Mouse (Mus musculus) spleen, adult 2 months (tissue): Measurements from ENCODE around the gene Gm10803. TPM values are rescaled to one million over a fixed set of nuclear protein-coding genes. Genes with fewer than 3 reads are reported as not detected.

Experiments used
- DNase-seq, 2 experiments: peaks; one replicate each; pipeline versions ENCODE4 v3.0.0 to v3.0.0-alpha.2; 2012 to 2021; ENCODE audit warnings: low spot score in 2 of 2, low read depth in 1 of 2
- H3K27ac ChIP-seq: fragments of 200-500 bp; 2 replicates; pipeline ENCODE4 v1.5.1; 2012; ENCODE audit warnings: low read length, inconsistent platforms; ENCODE audit not compliant: insufficient read depth
- H3K27me3 ChIP-seq: fragments of 200-500 bp; 2 replicates; pipeline ENCODE4 v1.6.1; 2012; ENCODE audit warnings: mild to moderate bottlenecking, moderate library complexity, low read length, inconsistent platforms; ENCODE audit not compliant: control insufficient read depth, insufficient read depth
- H3K36me3 ChIP-seq: fragments of 200-500 bp; 2 replicates; pipeline ENCODE4 v1.6.1; 2012; ENCODE audit warnings: mild to moderate bottlenecking, low read length, inconsistent platforms; ENCODE audit not compliant: control insufficient read depth, insufficient read depth
- H3K4me1 ChIP-seq: fragments of 200-500 bp; 2 replicates; pipeline ENCODE4 v1.6.1; 2011; ENCODE audit warnings: inconsistent platforms; ENCODE audit not compliant: control insufficient read depth, insufficient read depth, insufficient read length
- H3K4me3 ChIP-seq: fragments of 200-500 bp; 2 replicates; pipeline ENCODE4 v1.5.1; 2011; ENCODE audit warnings: mild to moderate bottlenecking, inconsistent platforms; ENCODE audit not compliant: insufficient read depth, insufficient read length; ENCODE audit errors: extremely low read depth
- CTCF ChIP-seq: fragments of 200-500 bp; IDR thresholded peaks from 2 replicates; pipeline ENCODE4 v1.5.1; 2011; ENCODE audit warnings: mild to moderate bottlenecking, inconsistent platforms; ENCODE audit not compliant: insufficient read depth, insufficient read length, insufficient replicate concordance; ENCODE audit errors: extremely low read depth
- POLR2A ChIP-seq: fragments of 200-500 bp; IDR thresholded peaks from 2 replicates; pipeline ENCODE4 v1.6.1; 2011; ENCODE audit warnings: low read depth, low read length, inconsistent platforms
- WGBS: fragments of 180-500 bp; shearing (Covaris S2); methylation state at CpG from one replicate; pipeline ENCODE4 v1.1.7; 2018; 5-methylcytosine and 5-hydroxymethylcytosine counted together
- polyA plus RNA-seq: library from polyadenylated mRNA; depleted of rRNA; stranded (reverse); fragments of >200 nt; gene quantifications from 2 replicates; pipeline ENCODE4 v1.2.3, GENCODE M21; 2012

Gene Gm10803
- polyA plus RNA-seq, 1 experiment: not detected

- WGBS: 75% methylated on average over 10 of the region's 10 CpGs
- DNase-seq: no peak
- Histone ChIP-seq H3K4me3 (no peak overlapping the region), H3K36me3 (no peaks in the 10 kb centered on the region), H3K4me1 (no peaks in the 10 kb centered on the region), H3K27ac (no peak overlapping the region), H3K27me3 (no peaks in the 10 kb centered on the region)
- TF ChIP-seq CTCF (no peak), POLR2A (no peak)
Measured at GRCm38 (mm10) chr2:93552676-93553521, 7.5 kb upstream of the Gm10803 start.

GRCm38 (mm10) chr2:93553905-93554304, 6.5 kb upstream of the Gm10803 start:
- no peak overlapping the region for H3K27ac ChIP-seq
- WGBS: 64% methylated on average over 5 of the region's 5 CpGs
- no peaks in the 10 kb centered on the region for H3K4me1 ChIP-seq
- no peaks in the 10 kb centered on the region for H3K27me3 ChIP-seq
- H3K36me3 ChIP-seq: no peaks in the 10 kb centered on the region
- TF ChIP-seq CTCF: no peak
- no peak for TF ChIP-seq POLR2A
- H3K4me3 ChIP-seq: no peak overlapping the region
- no peak for DNase-seq

GRCm38 (mm10) chr2:93565647-93566046, 5.3 kb downstream of the Gm10803 start:
- Histone ChIP-seq H3K4me1 (no peaks in the 10 kb centered on the region), H3K4me3 (no peak overlapping the region), H3K27me3 (no peaks in the 10 kb centered on the region), H3K36me3 (no peaks in the 10 kb centered on the region), H3K27ac (no peak overlapping the region)
- no peak for DNase-seq
- no peak for TF ChIP-seq CTCF
- TF ChIP-seq POLR2A: no peak
- WGBS: 84% methylated on average over 6 of the region's 6 CpGs

GRCm38 (mm10) chr2:93567675-93568074, 7.3 kb downstream of the Gm10803 start:
- TF ChIP-seq CTCF (no peak), POLR2A (no peak)
- no peak overlapping the region for H3K4me3 ChIP-seq
- no peaks in the 10 kb centered on the region for H3K4me1 ChIP-seq
- no peak for DNase-seq
- WGBS: 43% methylated on average over 7 of the region's 7 CpGs
- H3K27ac ChIP-seq: no peak overlapping the region
- H3K36me3 ChIP-seq: no peaks in the 10 kb centered on the region
- H3K27me3 ChIP-seq: no peaks in the 10 kb centered on the region

DNA sequence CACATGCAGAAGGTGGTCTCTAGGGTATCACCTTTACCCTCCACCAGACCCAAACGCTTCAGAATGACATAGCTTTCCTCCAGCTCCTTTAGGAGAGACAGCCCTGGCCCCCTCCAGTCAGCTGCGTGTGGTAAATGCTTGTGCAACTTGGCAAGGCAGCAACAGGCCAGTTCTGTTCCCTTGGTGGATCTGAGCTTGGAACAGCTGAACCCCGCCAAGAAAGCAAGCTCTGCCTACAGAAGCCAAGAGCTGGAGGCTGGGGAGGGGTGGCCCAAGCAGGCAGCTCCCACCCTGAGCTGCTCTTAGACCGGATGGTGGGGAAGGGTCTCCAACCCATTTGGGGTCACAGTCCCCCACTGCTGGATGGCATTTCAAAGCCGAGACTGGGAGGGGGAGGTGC, 12.2 kb downstream of the Gm10803 start:
- TF ChIP-seq POLR2A (no peak), CTCF (no peak)
- WGBS: 73% methylated on average over 5 of the region's 5 CpGs

DNA sequence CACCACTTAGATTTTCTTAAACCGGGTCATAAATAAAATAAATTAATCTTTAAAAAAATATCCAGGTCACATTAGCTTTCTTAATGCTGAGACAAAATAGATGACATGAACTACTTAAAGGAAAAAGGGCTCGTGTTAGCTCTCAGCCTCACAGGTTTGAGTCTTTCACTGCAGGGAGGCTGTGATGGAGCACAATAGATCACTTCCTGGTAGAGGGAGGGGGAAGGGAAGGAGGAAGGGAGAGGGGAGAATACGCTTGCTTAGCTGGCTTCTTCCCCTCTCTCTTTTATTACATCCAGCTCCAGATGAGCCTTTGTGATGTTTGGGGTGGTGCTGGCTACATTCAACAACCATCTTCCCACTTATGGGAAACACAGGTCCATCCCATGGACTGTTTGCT, 20.9 kb downstream of the Gm10803 start:
- no peak for TF ChIP-seq CTCF
- TF ChIP-seq POLR2A: no peak
- no peaks in the 10 kb centered on the region for H3K36me3 ChIP-seq
- DNase-seq: no peak
- H3K27ac ChIP-seq: no peak overlapping the region
- no peak overlapping the region for H3K4me3 ChIP-seq
- H3K27me3 ChIP-seq: no peaks in the 10 kb centered on the region
- 60% methylated on average over 3 of the region's 3 CpGs for WGBS
- no peaks in the 10 kb centered on the region for H3K4me1 ChIP-seq

More for the DNA sequence above, 12.2 kb downstream of the Gm10803 start:
- no peak for DNase-seq
- H3K4me3 ChIP-seq: no peak overlapping the region
- no peaks in the 10 kb centered on the region for H3K4me1 ChIP-seq
- H3K36me3 ChIP-seq: no peaks in the 10 kb centered on the region
- H3K27me3 ChIP-seq: no peaks in the 10 kb centered on the region
- no peak overlapping the region for H3K27ac ChIP-seq

GRCm38 (mm10) chr2:93585821-93586220, 25.5 kb downstream of the Gm10803 start:
- WGBS: 78% methylated on average over 1 of the region's 1 CpGs
- no peaks in the 10 kb centered on the region for H3K36me3 ChIP-seq
- no peak for TF ChIP-seq POLR2A
- no peak for TF ChIP-seq CTCF
- no peak overlapping the region for H3K27ac ChIP-seq
- no peaks in the 10 kb centered on the region for H3K4me1 ChIP-seq
- no peak overlapping the region for H3K4me3 ChIP-seq
- DNase-seq: no peak
- no peaks in the 10 kb centered on the region for H3K27me3 ChIP-seq
